22 mouse cellular contexts compared by ENCODE assay signal in genomic region chr2:60351781-60352180, GRCm38 (mm10). TPM values are rescaled to one million over a fixed set of nuclear protein-coding genes. Genes with fewer than 3 reads are reported as not detected.
DNase-seq lines count a peak whose midpoint lies in the region; ATAC-seq and TF ChIP-seq lines count a peak whose summit lies in the region.
"Had no signal": no experiment of that assay in that cellular context is flagged by ENCODE, and none has a peak within 500 bp of the region (broad histone marks: within the 10 kb centered on the region; RNA-seq: fewer than 3 reads in every experiment).

No protein-coding gene starts in this region.

- 48% methylated on average over 8 of the region's 8 CpGs for WGBS in kidney, embryonic 14.5 days
- 64% methylated on average over 8 of the region's 8 CpGs for WGBS in lung, embryonic 16.5 days
- WGBS in kidney, embryonic 16.5 days = 43% methylated on average over 8 of the region's 8 CpGs
- WGBS in stomach, postnatal 0 days = 77% methylated on average over 8 of the region's 8 CpGs

- no peaks in the 10 kb centered on the region for H3K4me1 ChIP-seq in kidney, embryonic 14.5 days (ENCODE audit: control insufficient read depth, insufficient read depth, low read length)
- 0 out of 2 replicates have a peak, but pooled peaks cover 2% of the 10 kb centered on the region for H3K4me1 ChIP-seq in lung, embryonic 16.5 days (replicated peaks; ENCODE audit: control insufficient read depth, insufficient read depth, low read length)
- 0 out of 2 replicates have a peak, but pooled peaks cover 7% of the 10 kb centered on the region for H3K4me1 ChIP-seq in kidney, embryonic 16.5 days (ENCODE audit: insufficient read depth, low read length)
- H3K4me1 ChIP-seq in stomach, postnatal 0 days (replicated peaks; ENCODE audit: control insufficient read depth, insufficient read depth) = no peaks in the 10 kb centered on the region

- H3K27me3 ChIP-seq in kidney, embryonic 14.5 days (ENCODE audit: control insufficient read depth, insufficient read depth, low read length) = no peaks in the 10 kb centered on the region
- no peaks in the 10 kb centered on the region for H3K27me3 ChIP-seq in lung, embryonic 16.5 days (ENCODE audit: control insufficient read depth, insufficient read depth, low read depth, low read length)
- H3K27me3 ChIP-seq in kidney, embryonic 16.5 days (ENCODE audit: insufficient read depth, low read length) = no peaks in the 10 kb centered on the region
- H3K27me3 ChIP-seq in stomach, postnatal 0 days (ENCODE audit: control insufficient read depth, insufficient read depth, low read length) = no peaks in the 10 kb centered on the region
- H3K27me3 ChIP-seq: heart, embryonic 13.5 days; hindbrain, embryonic 12.5 days had no signal

- H3K4me2 ChIP-seq in kidney, embryonic 14.5 days (replicated peaks; ENCODE audit: low read depth, low read length) = no peak overlapping the region
- no peak overlapping the region for H3K4me2 ChIP-seq in lung, embryonic 16.5 days (ENCODE audit: low read depth, low read length)
- H3K4me2 ChIP-seq in kidney, embryonic 16.5 days (replicated peaks; ENCODE audit: low read depth, low read length) = no peak overlapping the region
- no peak overlapping the region for H3K4me2 ChIP-seq in stomach, postnatal 0 days (replicated peaks; ENCODE audit: low read depth)
- H3K4me2 ChIP-seq: forebrain, embryonic 13.5 days; heart, embryonic 13.5 days; hindbrain, embryonic 12.5 days; hindbrain, embryonic 15.5 days had no signal

- H3K36me3 ChIP-seq in kidney, embryonic 14.5 days (ENCODE audit: control insufficient read depth, insufficient read depth, low read length) = no peaks in the 10 kb centered on the region
- H3K36me3 ChIP-seq in lung, embryonic 16.5 days (ENCODE audit: control insufficient read depth, insufficient read depth, low read length) = no peaks in the 10 kb centered on the region
- H3K36me3 ChIP-seq in kidney, embryonic 16.5 days (ENCODE audit: insufficient read depth, low read length) = no peaks in the 10 kb centered on the region
- H3K36me3 ChIP-seq in stomach, postnatal 0 days (ENCODE audit: control insufficient read depth, insufficient read depth, low read length) = no peaks in the 10 kb centered on the region
- H3K36me3 ChIP-seq: heart, embryonic 13.5 days; hindbrain, embryonic 12.5 days; hindbrain, embryonic 15.5 days had no signal

- TF ChIP-seq CTCF in stomach, postnatal 0 days (IDR thresholded peaks at IDR 0.05; ENCODE audit: low read depth) = no peak

- TF ChIP-seq EP300 in stomach, postnatal 0 days (optimal IDR thresholded peaks at IDR 0.05) = no peak

- no peaks in the 10 kb centered on the region for H3K9me3 ChIP-seq in kidney, embryonic 14.5 days (ENCODE audit: control insufficient read depth, low read length)
- H3K9me3 ChIP-seq in lung, embryonic 16.5 days (ENCODE audit: control insufficient read depth, low read length) = no peaks in the 10 kb centered on the region
- H3K9me3 ChIP-seq in kidney, embryonic 16.5 days (ENCODE audit: low read length) = no peaks in the 10 kb centered on the region
- H3K9me3 ChIP-seq in stomach, postnatal 0 days (ENCODE audit: control insufficient read depth, low read length) = no peaks in the 10 kb centered on the region
- H3K9me3 ChIP-seq: forebrain, embryonic 10.5 days; forebrain, embryonic 13.5 days; heart, embryonic 13.5 days; hindbrain, embryonic 12.5 days; hindbrain, embryonic 15.5 days had no signal

- no peak for ATAC-seq in kidney, embryonic 14.5 days (ENCODE audit: low FRiP score, low TSS enrichment)
- peak; percentile 12; the same call in 1 of the 2 replicates for ATAC-seq in lung, embryonic 16.5 days (ENCODE audit: low read depth)
- ATAC-seq in kidney, embryonic 16.5 days (ENCODE audit: low FRiP score, low TSS enrichment) = peak; percentile 51; the same call in 1 of the 2 replicates
- ATAC-seq in stomach, postnatal 0 days (ENCODE audit: low FRiP score, low TSS enrichment) = no peak
- ATAC-seq: activated CD4-positive, CD25-positive, alpha-beta regulatory T cell, adult 4 months; forebrain, embryonic 13.5 days; forebrain, embryonic 16.5 days had no signal

- no peak overlapping the region for H3K27ac ChIP-seq in kidney, embryonic 14.5 days (ENCODE audit: low read depth, low read length)
- no peak overlapping the region for H3K27ac ChIP-seq in lung, embryonic 16.5 days (ENCODE audit: low read length)
- no peak overlapping the region for H3K27ac ChIP-seq in kidney, embryonic 16.5 days (ENCODE audit: low read length)
- no peak overlapping the region for H3K27ac ChIP-seq in stomach, postnatal 0 days (replicated peaks)
- H3K27ac ChIP-seq: forebrain, embryonic 10.5 days; forebrain, embryonic 13.5 days; heart, embryonic 13.5 days; hindbrain, embryonic 12.5 days; hindbrain, embryonic 15.5 days had no signal

- no peak overlapping the region for H3K4me3 ChIP-seq in kidney, embryonic 14.5 days (ENCODE audit: low read length)
- no peak overlapping the region for H3K4me3 ChIP-seq in lung, embryonic 16.5 days (ENCODE audit: low read length)
- no peak overlapping the region for H3K4me3 ChIP-seq in kidney, embryonic 16.5 days (ENCODE audit: low read length)
- no peak overlapping the region for H3K4me3 ChIP-seq in stomach, postnatal 0 days (ENCODE audit: low read depth, low read length)
- H3K4me3 ChIP-seq: forebrain, embryonic 10.5 days; forebrain, embryonic 13.5 days; heart, embryonic 13.5 days; hindbrain, embryonic 12.5 days; hindbrain, embryonic 15.5 days had no signal

- H3K9ac ChIP-seq in kidney, embryonic 14.5 days (ENCODE audit: low read depth, low read length) = no peak overlapping the region
- no peak overlapping the region for H3K9ac ChIP-seq in lung, embryonic 16.5 days (ENCODE audit: low read length)
- H3K9ac ChIP-seq in kidney, embryonic 16.5 days (replicated peaks; ENCODE audit: low read length) = no peak overlapping the region
- no peak overlapping the region for H3K9ac ChIP-seq in stomach, postnatal 0 days (ENCODE audit: low read length)
- H3K9ac ChIP-seq: forebrain, embryonic 13.5 days; heart, embryonic 13.5 days; hindbrain, embryonic 12.5 days; hindbrain, embryonic 15.5 days had no signal

- DNase-seq in kidney, adult 11 months = peak; percentile 12
- no peak for DNase-seq in lung, postnatal 25 days (ENCODE audit: low spot score)
- DNase-seq in kidney, postnatal 36 days = peak; percentile 4 to 16
- DNase-seq in layer of hippocampus, adult 11-12 months (ENCODE audit: low spot score) = no peak
- no peak for DNase-seq in stomach, postnatal 0 days (ENCODE audit: low spot score)
- DNase-seq: adrenal gland, adult 8-10 months; adrenal gland, postnatal 25 days; cerebellum, adult 18-20 months; cerebellum, adult 9-10 months; cerebellum, postnatal 14 days; gastrocnemius, postnatal 10 days; gastrocnemius, postnatal 36 days had no signal

RNA-seq across cellular contexts. Expression of gene Ly75, which starts 31.3 kb away (rescaled TPM):
- polyA plus RNA-seq in kidney, embryonic 14.5 days (2014; fragmentation: Nextera tagmentation; extraction: Ambion mirVana) = 1.8 and 4.5 TPM in 2 replicates
- polyA plus RNA-seq in lung, embryonic 16.5 days (2015; fragmentation: Nextera tagmentation; extraction: Ambion mirVana) = 1.9 and 2.4 TPM in 2 replicates
- 2.7 and 3.0 TPM in 2 replicates for polyA plus RNA-seq in kidney, embryonic 16.5 days (2015; fragmentation: Nextera tagmentation; extraction: Ambion mirVana)
- polyA plus RNA-seq in stomach, postnatal 0 days (2015; fragmentation: Nextera tagmentation; extraction: Ambion mirVana) = 0.18 and 0.23 TPM in 2 replicates

Comparison
In these comparisons a context has a peak if more than half of its experiments do, and no peak if none do; other contexts are left out.
1. ATAC-seq: peak in lung, embryonic 16.5 days (single experiment) and kidney, embryonic 16.5 days (single experiment); none in kidney, embryonic 14.5 days (single experiment) and stomach, postnatal 0 days (single experiment).
2. DNase-seq: peak in kidney, adult 11 months (single experiment) and kidney, postnatal 36 days (2 of 2); none in lung, postnatal 25 days (single experiment), layer of hippocampus, adult 11-12 months (single experiment) and stomach, postnatal 0 days (single experiment).